In genomic region chr19:8773409-8773808, GRCm38 (mm10) we compare ENCODE assay signal across 8 mouse cellular contexts. TPM values are rescaled to one million over a fixed set of nuclear protein-coding genes. Genes with fewer than 3 reads are reported as not detected.
DNase-seq lines count a peak whose midpoint lies in the region; ATAC-seq and TF ChIP-seq lines count a peak whose summit lies in the region.

No protein-coding gene starts in this region.

- no peaks in the 10 kb centered on the region for H3K9me3 ChIP-seq in forebrain, embryonic 11.5 days (ENCODE audit: control insufficient read depth, low read length)
- no peaks in the 10 kb centered on the region for H3K9me3 ChIP-seq in liver, embryonic 12.5 days (replicated peaks)

- ATAC-seq in forebrain, embryonic 11.5 days (replicated peaks; ENCODE audit: low FRiP score), result no peak
- ATAC-seq in liver, embryonic 12.5 days, result 0 out of 2 replicates have a peak, but pooled peaks have one; percentile 9

- peaks cover 7% of the 10 kb centered on the region for H3K36me3 ChIP-seq in forebrain, embryonic 11.5 days (ENCODE audit: control insufficient read depth, insufficient read depth, low read length)
- H3K36me3 ChIP-seq in liver, embryonic 12.5 days, result peaks cover 58% of the 10 kb centered on the region

- peak overlapping the region; percentile 97; the same call in 1 of the 2 replicates for H3K27ac ChIP-seq in gastrocnemius, adult 2 months
- no peak overlapping the region for H3K27ac ChIP-seq in forebrain, embryonic 11.5 days (ENCODE audit: low read depth, low read length)
- H3K27ac ChIP-seq in liver, embryonic 12.5 days, result peak overlapping the region; percentile 99

- intact Hi-C loops in gastrocnemius, adult 2 months (cut with DNase I), result no loop called here

- no peak for TF ChIP-seq CTCF in gastrocnemius, adult 2 months (IDR thresholded peaks at IDR 0.05)

- H3K4me1 ChIP-seq in forebrain, embryonic 11.5 days (replicated peaks; ENCODE audit: control insufficient read depth, insufficient read depth, low read length), result peaks cover 6% of the 10 kb centered on the region; the same call in 1 of the 2 replicates
- peaks cover 53% of the 10 kb centered on the region for H3K4me1 ChIP-seq in liver, embryonic 12.5 days

- H3K4me3 ChIP-seq in gastrocnemius, adult 2 months, result peak overlapping the region; percentile 83
- H3K4me3 ChIP-seq in forebrain, embryonic 11.5 days (ENCODE audit: low read depth, low read length), result peak overlapping the region; percentile 68
- H3K4me3 ChIP-seq in liver, embryonic 12.5 days, result peak overlapping the region; percentile 74

- H3K9ac ChIP-seq in forebrain, embryonic 11.5 days (ENCODE audit: low read length), result peak overlapping the region; percentile 82; the same call in 1 of the 2 replicates
- H3K9ac ChIP-seq in liver, embryonic 12.5 days, result peak overlapping the region; percentile 96

- no peak for DNase-seq in gastrocnemius, adult 2 months
- no peak for DNase-seq in gastrocnemius, postnatal 4 days (ENCODE audit: low spot score in 2 of 2)
- DNase-seq in 416B (ENCODE audit: low read depth), result peak; percentile 49
- no peak for DNase-seq in forebrain, embryonic 11.5 days (ENCODE audit: low spot score)
- DNase-seq in urinary bladder, postnatal 10 days (ENCODE audit: low spot score), result no peak
- DNase-seq in adrenal gland, postnatal 10 days, result no peak
- no peak for DNase-seq in thymus, postnatal 4 days

- H3K4me2 ChIP-seq in forebrain, embryonic 11.5 days (ENCODE audit: low read depth, low read length, severe bottlenecking), result peak overlapping the region; percentile 96
- peak overlapping the region; percentile 99 for H3K4me2 ChIP-seq in liver, embryonic 12.5 days

- no peaks in the 10 kb centered on the region for H3K27me3 ChIP-seq in forebrain, embryonic 11.5 days (ENCODE audit: control insufficient read depth, insufficient read depth, low read length)
- H3K27me3 ChIP-seq in liver, embryonic 12.5 days (replicated peaks), result no peaks in the 10 kb centered on the region

- 66% methylated on average over 6 of the region's 6 CpGs for WGBS in forebrain, embryonic 11.5 days
- 21% methylated on average over 6 of the region's 6 CpGs for WGBS in liver, embryonic 12.5 days (ENCODE audit: insufficient replicate concordance)

RNA-seq across cellular contexts. Expression of gene Tmem179b, which starts 0.9 kb away (rescaled TPM):
- 10 to 100 TPM in 1 of 2 experiments, 1 to 10 TPM in 1; 7.4 to 10.6 TPM for total RNA-seq in gastrocnemius, adult 2 months (2021)
- total RNA-seq in gastrocnemius, postnatal 4 days (2021), result 10 to 100 TPM; 19.3 to 21.9 TPM
- polyA plus RNA-seq in forebrain, embryonic 11.5 days (2014; fragmentation: Nextera tagmentation; extraction: Ambion mirVana), result 38.9 and 49.8 TPM in 2 replicates
- polyA plus RNA-seq in liver, embryonic 12.5 days (2016; fragmentation: Nextera tagmentation; extraction: Ambion mirVana), result 99.1 and 104 TPM in 2 replicates
- 10 to 100 TPM; 48.6 to 50.0 TPM for total RNA-seq in adrenal gland, postnatal 10 days (2021)

RNA-seq across cellular contexts. Expression of gene Tmem223, which starts 2.6 kb away (rescaled TPM):
- 100 to 1,000 TPM in 1 of 2 experiments, 10 to 100 TPM in 1; 77.2 to 118 TPM for total RNA-seq in gastrocnemius, adult 2 months (2021)
- total RNA-seq in gastrocnemius, postnatal 4 days (2021), result 10 to 100 TPM; 71.4 to 85.6 TPM
- 181 and 182 TPM in 2 replicates for polyA plus RNA-seq in forebrain, embryonic 11.5 days (2014; fragmentation: Nextera tagmentation; extraction: Ambion mirVana)
- 77.4 and 80.0 TPM in 2 replicates for polyA plus RNA-seq in liver, embryonic 12.5 days (2016; fragmentation: Nextera tagmentation; extraction: Ambion mirVana)
- 100 to 1,000 TPM; 101 to 127 TPM for total RNA-seq in adrenal gland, postnatal 10 days (2021)

RNA-seq across cellular contexts. Expression of gene Taf6l, which starts 12.8 kb away (rescaled TPM):
- total RNA-seq in gastrocnemius, adult 2 months (2021), result 1 to 10 TPM; 5.2 to 6.7 TPM
- 10 to 100 TPM; 15.5 to 16.9 TPM for total RNA-seq in gastrocnemius, postnatal 4 days (2021)
- polyA plus RNA-seq in forebrain, embryonic 11.5 days (2014; fragmentation: Nextera tagmentation; extraction: Ambion mirVana), result 30.9 and 36.7 TPM in 2 replicates
- polyA plus RNA-seq in liver, embryonic 12.5 days (2016; fragmentation: Nextera tagmentation; extraction: Ambion mirVana), result 21.8 and 23.1 TPM in 2 replicates
- total RNA-seq in adrenal gland, postnatal 10 days (2021), result 10 to 100 TPM; 12.4 to 19.5 TPM

RNA-seq across cellular contexts. Expression of gene Nxf1, which starts 16.5 kb away (rescaled TPM):
- total RNA-seq in gastrocnemius, adult 2 months (2021), result 10 to 100 TPM; 37.8 to 41.5 TPM
- total RNA-seq in gastrocnemius, postnatal 4 days (2021), result 10 to 100 TPM; 70.4 to 80.5 TPM
- polyA plus RNA-seq in forebrain, embryonic 11.5 days (2014; fragmentation: Nextera tagmentation; extraction: Ambion mirVana), result 238 and 247 TPM in 2 replicates
- 116 and 130 TPM in 2 replicates for polyA plus RNA-seq in liver, embryonic 12.5 days (2016; fragmentation: Nextera tagmentation; extraction: Ambion mirVana)
- total RNA-seq in adrenal gland, postnatal 10 days (2021), result 100 to 1,000 TPM in 1 of 2 experiments, 10 to 100 TPM in 1; 88.6 to 107 TPM

RNA-seq across cellular contexts. Expression of gene Polr2g, which starts 25.0 kb away (rescaled TPM):
- total RNA-seq in gastrocnemius, adult 2 months (2021), result 10 to 100 TPM; 35.6 to 42.6 TPM
- 10 to 100 TPM; 61.0 to 65.4 TPM for total RNA-seq in gastrocnemius, postnatal 4 days (2021)
- polyA plus RNA-seq in forebrain, embryonic 11.5 days (2014; fragmentation: Nextera tagmentation; extraction: Ambion mirVana), result 151 and 156 TPM in 2 replicates
- polyA plus RNA-seq in liver, embryonic 12.5 days (2016; fragmentation: Nextera tagmentation; extraction: Ambion mirVana), result 105 and 110 TPM in 2 replicates
- total RNA-seq in adrenal gland, postnatal 10 days (2021), result 10 to 100 TPM; 81.3 to 90.4 TPM
